Mouse (Mus musculus) liver, adult (tissue): ENCODE results near the gene Fbxo31.

Experiments used
- GATA4 ChIP-seq: IDR thresholded peaks from 2 replicates; pipeline ENCODE4 v1.6.1; 2014; ENCODE audit warnings: mild to moderate bottlenecking, low read length; ENCODE audit not compliant: insufficient replicate concordance

Gene Fbxo31

DNA sequence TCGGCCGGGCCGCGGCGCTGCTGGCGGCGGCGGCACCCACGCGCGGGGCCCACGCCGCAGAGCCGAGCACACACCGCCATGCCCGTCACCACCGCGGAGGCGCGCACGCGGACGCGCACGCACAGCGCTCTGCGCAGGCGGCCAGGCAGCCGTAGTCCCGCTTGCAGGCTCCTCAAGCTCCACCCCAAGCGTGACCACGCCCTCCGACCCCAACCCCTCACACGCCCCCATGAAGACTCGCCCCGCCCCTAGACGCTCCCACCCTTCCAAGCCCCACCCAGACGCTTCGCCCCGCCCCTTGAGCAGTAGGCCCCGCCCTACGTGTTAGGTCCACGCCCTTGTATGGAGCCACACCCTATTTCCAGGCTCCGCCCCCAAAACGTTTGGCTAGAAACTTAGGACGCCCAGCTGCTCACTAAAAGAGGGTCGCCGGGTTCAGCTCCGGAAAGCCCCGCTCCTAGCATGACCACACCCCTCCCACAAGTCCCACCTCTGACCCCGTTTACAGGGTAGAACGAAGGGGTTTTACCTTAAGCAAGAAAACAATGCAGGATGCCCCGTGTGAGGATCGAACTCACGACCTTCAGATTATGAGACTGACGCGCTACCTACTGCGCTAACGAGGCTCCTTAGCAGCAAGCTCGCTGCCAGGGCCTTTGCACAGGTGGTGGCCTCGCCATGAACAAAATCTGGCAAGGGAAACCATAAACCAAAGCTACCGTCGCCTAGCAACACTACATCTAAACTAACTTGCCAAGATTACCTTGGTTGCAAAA, at the start of gene Fbxo31:
Gene Fbxo31, minus strand, starts transcription at position 131 of the 776 bp plus-strand sequence.
- TF ChIP-seq GATA4, result no peak

DNA sequence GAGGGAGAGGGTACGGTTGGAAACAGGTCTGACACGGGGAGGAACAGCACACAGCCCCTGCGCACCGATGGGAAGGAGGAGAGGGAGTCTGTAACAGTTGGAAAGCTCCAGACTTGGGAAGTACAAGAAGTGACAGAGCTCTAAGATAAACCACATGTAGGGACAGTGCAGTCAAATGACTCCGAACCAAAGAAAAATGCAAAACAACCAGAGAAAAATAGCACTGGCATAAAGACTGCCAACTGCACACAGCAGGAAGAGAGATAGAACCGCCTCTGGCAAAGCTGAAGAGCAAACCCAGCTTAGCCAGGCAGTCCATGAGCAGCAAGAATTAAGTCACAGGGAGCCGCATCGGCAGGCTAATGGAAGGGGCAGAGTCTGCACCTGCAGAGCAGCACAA, 44.4 kb upstream of the Fbxo31 start:
- TF ChIP-seq GATA4, result no peak

DNA sequence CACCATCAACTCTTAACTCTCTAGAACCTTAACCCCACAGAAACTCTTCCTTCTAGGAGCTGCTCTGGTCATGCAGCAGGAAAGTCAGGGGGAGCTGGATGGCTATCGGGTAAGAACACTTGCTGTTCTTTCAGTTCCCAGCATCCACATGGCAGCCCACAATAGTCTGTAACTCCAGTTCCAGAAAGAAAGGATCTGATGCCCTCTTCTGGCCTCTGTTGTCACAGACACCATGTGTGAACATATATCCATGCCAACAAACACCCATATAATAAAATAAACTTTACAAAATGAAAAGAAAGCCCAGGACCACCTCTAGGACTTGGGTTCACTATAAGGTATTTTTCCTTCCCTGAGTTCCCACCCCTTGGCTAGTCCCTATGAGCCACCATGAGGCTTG, 43.3 kb upstream of the Fbxo31 start:
- no peak for TF ChIP-seq GATA4

DNA sequence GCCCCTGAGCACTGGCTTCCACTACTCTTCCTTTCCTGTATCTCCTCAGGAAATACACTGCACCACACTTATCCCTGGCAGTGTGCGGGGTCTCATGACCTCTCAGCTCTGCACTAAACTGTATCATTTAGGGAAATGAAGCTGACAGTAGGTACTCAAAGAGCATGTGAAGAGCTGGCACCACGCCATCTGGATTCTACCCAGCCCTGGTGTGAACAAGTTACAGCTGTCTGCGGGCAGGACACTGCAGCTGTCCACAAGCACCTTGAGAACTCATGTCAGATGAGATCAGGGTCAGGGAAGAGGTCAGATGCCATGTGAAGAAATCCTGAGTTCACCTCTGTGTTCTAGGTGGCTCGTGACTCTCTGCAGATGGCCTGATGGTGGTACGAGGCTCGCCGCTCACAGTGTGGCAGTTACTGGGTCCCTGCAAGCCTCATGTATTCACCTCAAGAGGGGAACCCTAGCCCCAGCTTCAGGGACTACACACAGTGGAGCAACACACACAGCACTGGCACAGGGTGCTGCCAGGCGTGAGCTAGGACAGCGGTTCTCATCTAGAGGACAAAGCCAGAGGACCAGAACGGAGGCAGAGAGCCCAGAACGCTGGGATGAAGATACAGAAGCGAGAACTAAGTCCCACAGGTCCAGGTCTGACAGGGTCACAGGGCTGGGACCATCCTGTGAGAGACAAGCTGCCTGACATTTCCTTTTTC, 42.4 kb upstream of the Fbxo31 start:
- 0 out of 2 replicates have a peak, but pooled peaks have one; percentile 51 for TF ChIP-seq GATA4

DNA sequence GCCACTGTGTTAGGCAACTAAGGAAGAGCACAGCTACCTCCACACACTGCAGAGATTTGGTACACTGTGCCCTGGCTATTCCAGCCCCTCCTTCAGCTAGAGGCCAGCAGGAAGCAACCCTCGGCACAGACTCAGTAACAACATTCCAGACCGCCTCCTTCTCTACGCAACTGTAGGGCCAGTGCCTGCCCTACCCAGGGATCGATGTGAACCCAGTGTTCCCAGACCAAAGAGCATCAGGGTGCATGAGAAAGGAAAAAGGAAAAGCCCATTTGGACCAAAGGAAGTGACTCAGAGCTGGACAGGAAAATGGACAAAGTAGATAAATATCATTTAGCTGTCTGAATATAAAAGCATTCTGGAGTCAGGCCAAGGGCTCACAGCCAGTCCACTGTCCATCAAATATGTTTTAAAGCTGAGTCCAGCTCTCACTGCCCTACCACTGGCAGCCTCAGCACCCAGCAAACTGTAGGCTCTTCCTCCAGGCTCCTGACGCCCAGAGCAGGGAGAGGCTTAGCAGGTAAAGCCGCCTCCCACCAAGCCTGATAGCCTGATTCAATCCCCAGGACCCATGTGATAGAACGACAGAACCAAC, 40.9 kb upstream of the Fbxo31 start:
- peak; percentile 84; the same call in 1 of the 2 replicates for TF ChIP-seq GATA4

DNA sequence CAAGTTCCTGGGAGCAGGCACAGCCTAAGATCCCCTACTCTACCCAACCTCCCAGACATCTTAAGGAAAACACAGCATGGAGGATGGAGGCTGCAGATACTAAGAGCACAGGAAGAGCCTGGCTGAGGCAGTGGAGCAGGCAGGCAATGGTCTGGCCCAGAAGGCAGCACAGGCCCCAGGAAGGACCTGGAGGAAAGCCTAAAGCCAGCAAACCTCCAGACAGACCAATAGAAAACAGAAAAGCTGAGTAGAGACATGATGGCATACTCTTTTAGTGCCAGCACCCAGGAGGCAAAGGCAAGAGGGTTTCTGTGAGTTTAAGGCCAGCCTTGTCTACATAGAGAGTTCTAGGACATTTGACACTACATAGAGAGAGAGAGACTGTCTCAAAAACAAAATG, 34.8 kb upstream of the Fbxo31 start:
- TF ChIP-seq GATA4, result no peak

DNA sequence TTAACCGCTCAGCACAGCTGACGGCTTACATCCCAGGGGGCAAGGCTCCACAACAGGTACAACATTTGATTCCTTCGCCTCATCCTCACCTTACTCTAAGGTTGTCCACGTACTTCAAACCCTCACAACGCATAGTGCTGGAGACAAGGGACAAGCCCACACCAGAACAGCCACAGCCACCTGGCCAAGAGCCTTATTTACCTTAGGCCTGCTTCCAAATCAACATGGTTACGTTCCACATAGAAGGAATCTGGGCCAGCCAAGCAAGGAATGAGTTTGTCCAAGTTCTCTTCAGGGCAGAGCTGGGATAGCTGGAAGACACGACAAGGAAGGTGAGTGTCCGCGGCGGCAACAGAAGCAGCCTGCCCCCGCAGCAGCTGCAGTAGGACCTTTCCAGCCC, 31.3 kb upstream of the Fbxo31 start:
- no peak for TF ChIP-seq GATA4

DNA sequence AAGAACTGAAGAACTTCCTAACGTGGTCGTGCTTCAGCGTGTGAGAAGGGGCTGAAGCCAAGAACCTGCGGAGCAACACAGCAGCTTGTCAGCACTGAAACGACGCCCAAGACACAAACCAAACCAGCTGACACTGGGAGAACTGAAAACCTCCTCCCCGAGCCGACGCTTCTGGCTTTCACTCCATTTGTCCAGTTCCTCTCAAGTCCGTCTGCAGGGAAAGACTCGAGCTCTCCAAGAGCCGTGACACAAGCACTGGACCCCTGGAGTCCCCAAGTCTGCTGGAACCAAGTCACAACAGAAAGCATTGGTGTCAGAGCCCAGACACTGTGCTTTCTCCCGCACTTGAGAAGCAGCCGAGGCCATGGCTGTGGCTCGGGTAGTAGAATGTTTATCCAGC, 30.6 kb upstream of the Fbxo31 start:
- TF ChIP-seq GATA4, result no peak

DNA sequence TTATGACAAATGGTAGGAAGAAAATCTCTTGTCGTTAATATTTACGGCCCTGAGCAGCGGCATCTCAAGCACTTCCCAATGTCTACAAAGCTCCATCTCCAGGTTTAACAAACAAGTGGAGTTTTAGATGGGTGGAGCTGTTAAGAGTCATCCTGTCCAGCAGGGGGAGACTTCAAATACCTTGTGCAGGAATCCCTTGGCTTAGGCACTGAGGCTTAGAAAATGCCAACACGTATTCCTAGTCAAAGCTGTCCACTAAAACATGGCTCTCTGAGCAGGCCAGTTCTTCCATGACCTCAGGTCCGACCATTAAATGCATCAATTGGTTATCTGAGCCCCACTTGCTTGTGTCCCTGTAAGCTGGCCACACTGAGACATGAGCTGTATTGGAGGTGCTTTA, 29.1 kb upstream of the Fbxo31 start:
- TF ChIP-seq GATA4, result no peak

DNA sequence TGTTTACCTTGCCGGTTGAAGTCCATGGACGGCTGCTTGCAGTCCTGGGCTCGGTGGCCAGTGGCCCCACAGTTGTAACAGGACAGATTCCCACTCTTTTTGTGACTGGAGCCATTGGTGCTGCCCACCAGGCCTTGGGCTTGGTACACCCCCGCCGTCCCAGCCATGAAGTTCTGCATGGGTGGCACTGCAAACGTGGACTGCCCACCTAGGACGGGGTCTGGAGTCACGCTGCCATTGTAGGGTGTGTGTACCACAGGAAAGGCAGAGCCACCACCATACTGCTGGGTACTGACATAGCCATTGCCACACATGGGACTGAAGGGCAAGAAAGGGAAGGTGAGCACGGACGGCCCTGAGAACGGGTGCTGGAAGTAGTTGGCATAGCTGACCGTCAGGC, 25.2 kb upstream of the Fbxo31 start:
- TF ChIP-seq GATA4, result no peak

DNA sequence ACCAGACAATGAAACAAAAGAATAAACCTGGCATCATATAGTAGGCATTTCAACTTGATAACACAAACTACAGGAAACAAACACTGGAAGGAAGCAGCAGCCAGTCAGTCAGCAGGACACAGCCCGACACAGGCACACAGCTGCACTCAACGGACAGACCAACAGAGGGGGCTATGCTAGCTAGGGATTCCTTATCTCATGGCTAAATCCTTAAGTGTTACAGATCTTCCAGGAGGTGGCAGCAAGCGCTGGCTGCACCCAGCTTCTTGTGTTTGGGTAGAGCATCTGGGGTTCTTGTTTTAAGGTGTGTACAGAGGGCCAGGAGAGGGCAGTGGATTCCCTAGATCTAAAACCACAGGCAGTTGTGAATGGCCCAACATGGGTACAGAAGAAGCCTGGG, 24.3 kb upstream of the Fbxo31 start:
- peak; percentile 96 for TF ChIP-seq GATA4

DNA sequence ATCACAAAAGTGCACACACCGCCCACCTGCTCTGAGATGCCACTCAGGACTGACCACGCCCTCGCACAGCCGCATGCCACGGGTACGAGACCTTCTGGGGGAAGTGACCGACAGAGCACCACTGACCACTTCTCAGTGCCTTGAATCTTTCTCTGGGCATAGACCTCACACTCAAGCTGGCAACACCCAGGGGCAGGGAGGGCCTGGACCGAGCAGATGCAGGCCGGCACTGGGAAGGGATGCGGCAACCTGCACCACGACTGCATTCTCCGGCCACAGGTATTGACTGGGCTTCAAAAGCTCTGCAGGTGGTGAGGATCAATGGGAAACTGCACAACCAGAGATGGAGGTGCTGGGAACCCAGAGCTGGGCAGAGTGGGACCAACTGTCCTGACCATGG, 23.8 kb upstream of the Fbxo31 start:
- TF ChIP-seq GATA4, result no peak

DNA sequence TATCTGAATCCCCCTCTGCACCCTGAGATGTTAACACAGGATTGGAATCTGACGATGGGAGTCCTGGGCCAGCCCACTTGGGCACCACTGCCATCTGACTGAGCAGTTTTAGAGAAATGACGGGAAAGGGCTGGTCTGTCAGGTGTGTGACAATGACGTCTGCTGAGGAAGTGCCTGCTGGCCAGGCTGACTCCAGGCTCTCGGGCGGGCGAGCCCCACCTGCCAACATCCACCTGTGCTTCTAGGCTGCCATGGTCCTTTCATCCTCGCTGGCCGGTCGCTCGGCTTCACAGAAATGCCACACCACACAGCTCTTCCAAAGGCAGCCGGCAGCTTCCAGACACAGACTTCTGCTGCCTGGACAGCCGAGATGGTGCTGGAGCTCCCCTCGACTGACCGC, 21.2 kb upstream of the Fbxo31 start:
- TF ChIP-seq GATA4, result no peak

DNA sequence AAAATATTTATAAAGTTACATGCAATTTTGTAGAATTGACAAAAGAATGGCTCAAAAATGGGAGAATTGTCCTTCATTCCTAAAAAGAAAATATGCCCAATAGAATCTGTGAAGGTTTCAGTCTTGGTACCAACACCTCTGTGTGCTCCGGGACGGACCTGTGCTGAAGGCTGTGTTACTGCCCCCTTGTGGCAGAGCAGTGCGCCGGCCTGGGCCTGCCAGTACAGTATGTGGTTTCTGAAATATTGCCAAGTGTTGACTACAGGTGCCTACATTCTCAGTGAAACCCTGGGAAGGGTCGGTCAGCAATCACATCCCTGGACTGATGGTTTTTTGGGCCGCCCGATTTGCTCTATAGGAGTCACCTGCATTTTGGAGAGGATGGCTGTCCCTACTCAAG, 20.3 kb upstream of the Fbxo31 start:
- no peak for TF ChIP-seq GATA4

DNA sequence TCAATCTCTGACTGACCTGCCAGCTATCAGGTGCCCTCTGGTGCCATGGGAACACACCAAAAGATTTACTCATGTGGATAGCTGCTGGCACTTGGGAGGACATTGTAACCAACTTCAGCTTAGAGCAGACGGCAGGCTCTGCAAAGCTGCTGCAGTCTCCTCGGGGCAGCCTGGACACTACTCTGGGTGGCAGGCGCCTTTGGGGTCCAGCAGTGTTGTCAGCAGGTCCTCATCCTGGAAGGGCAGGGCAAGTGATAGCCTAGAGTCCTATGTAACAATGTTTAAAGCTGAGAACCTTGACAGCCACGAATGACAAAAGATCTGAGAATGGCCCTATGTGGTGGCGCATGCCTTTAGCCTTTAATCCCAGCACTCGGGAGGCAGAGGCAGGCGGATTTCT, 19.6 kb upstream of the Fbxo31 start:
- no peak for TF ChIP-seq GATA4

DNA sequence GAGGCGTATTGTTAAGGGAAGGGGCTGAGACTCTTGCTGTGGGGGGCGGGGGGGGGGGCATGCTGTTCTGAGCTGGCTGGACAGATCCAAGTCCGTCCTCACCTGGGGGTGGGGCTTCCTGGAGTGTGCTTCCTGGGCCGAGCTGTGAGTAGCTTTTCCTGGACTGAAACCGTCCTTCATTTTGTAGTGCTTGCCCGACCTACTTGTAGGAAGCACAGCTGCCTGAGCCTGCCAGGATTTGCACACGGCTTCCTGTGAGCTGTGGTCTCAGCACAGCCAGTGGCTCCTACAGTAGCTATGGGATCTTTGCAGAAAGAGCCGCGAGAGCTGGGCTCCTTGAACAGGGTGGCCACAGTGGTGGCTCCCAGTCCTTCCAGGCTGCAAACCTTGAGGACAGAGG, 15.4 kb upstream of the Fbxo31 start:
- TF ChIP-seq GATA4, result no peak
